Mouse (Mus musculus) erythroblast, embryonic 14.5 days (primary cell): ENCODE data around the gene Ccdc61.

ENCODE experiments used
- GATA1 ChIP-seq: IDR thresholded peaks from 2 replicates; pipeline ENCODE4 v1.6.1; 2012; ENCODE audit warnings: low read length, inconsistent platforms, mixed read lengths
- TAL1 ChIP-seq: IDR thresholded peaks from 3 replicates; pipeline ENCODE4 v1.6.1; 2012; ENCODE audit warnings: low read length, inconsistent platforms, mixed read lengths

DNA sequence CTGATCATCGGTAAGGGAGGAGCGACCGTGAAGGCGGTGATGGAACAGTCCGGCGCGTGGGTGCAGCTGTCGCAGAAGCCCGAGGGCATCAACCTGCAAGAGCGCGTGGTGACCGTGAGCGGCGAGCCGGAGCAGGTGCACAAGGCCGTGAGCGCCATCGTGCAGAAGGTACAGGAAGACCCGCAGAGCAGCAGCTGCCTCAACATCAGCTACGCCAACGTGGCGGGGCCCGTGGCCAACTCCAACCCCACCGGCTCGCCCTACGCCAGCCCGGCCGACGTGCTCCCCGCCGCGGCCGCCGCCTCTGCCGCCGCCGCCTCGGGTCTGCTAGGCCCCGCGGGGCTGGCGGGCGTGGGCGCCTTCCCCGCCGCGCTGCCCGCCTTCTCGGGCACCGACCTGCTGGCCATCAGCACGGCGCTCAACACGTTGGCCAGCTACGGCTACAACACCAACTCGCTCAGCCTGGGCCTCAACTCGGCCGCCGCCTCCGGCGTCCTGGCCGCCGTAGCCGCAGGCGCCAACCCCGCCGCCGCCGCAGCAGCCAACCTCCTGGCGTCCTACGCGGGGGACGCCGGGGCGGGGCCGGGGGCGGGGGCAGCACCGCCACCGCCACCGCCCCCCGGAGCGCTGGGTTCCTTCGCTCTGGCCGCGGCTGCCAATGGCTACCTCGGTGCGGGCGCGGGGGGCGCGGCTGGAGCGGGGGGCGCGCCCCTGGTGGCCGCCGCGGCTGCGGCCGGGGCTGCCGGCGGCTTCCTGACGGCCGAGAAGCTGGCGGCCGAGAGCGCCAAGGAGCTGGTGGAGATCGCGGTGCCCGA is 47.6 kb upstream of the Ccdc61 start:
- TF ChIP-seq GATA1 (no peak), TAL1 (no peak)
